Mouse (Mus musculus): ENCODE results near the gene Rpl13a.

- TF ChIP-seq EP300 (optimal IDR thresholded peaks at IDR 0.05): no peak
- no peak for TF ChIP-seq CTCF (IDR thresholded peaks at IDR 0.05; ENCODE audit: low read depth)
Measured at GRCm38 (mm10) chr7:45176356-45176755, 47.8 kb upstream of the Rpl13a start.
